Mouse (Mus musculus) liver, embryonic 14.5 days (tissue): ENCODE measurements around the gene Kyat1. TPM values are rescaled to one million over a fixed set of nuclear protein-coding genes. Genes with fewer than 3 reads are reported as not detected.
"Not testable (repeated sequence)": the region's sequence is repeated elsewhere in the genome, so short reads cannot be mapped to it uniquely, and the experiment has no call there.

Experiments used
- ATAC-seq: fragments of 200-750 bp; cut with Nextera tagmentation; 2 replicates; pipeline ENCODE4 v1.8.0; 2017; ENCODE audit warnings: moderate number of reproducible peaks, mild to moderate bottlenecking, moderate library complexity; ENCODE audit not compliant: insufficient read depth
- DNase-seq, 3 experiments: peaks; one replicate each; pipeline ENCODE4 v3.0.0-alpha.2; 2012 to 2013; ENCODE audit warnings: low read depth in 3 of 3, low spot score in 3 of 3
- H3K27ac ChIP-seq: fragments of 300-500 bp; sonication (generic); 2 replicates; pipeline ENCODE4 v1.5.1; 2014; ENCODE audit warnings: moderate library complexity, mild to moderate bottlenecking, control low read depth, inconsistent platforms
- H3K27me3 ChIP-seq: fragments of 300-500 bp; sonication (generic); 2 replicates; pipeline ENCODE4 v1.6.1; 2014; ENCODE audit warnings: mild to moderate bottlenecking, low read length, moderate library complexity; ENCODE audit not compliant: control insufficient read depth, insufficient read depth
- H3K36me3 ChIP-seq: fragments of 300-500 bp; sonication (generic); replicated peaks from 2 replicates; pipeline ENCODE4 v1.6.1; 2014; ENCODE audit warnings: low read depth; ENCODE audit not compliant: control insufficient read depth, insufficient read depth
- H3K4me1 ChIP-seq, 2 experiments: fragments of 200-500 bp in 1 of 2; fragments of 300-500 bp in 1 of 2; sonication (generic) in 1 of 2; replicated peaks; 2 replicates each; pipeline ENCODE4 v1.6.1; 2012 to 2014; ENCODE audit warnings: antibody characterized with exemption in 1 of 2, inconsistent platforms in 1 of 2, low read length in 1 of 2; ENCODE audit not compliant: control insufficient read depth in 2 of 2, insufficient read depth in 2 of 2
- H3K4me2 ChIP-seq: fragments of 300-500 bp; sonication (generic); 2 replicates; pipeline ENCODE4 v1.6.1; 2014; ENCODE audit warnings: low read depth, mild to moderate bottlenecking, control low read depth, moderate library complexity
- H3K4me3 ChIP-seq, 2 experiments: fragments of 200-500 bp in 1 of 2; fragments of 300-500 bp in 1 of 2; sonication (generic) in 1 of 2; 2 replicates each; pipeline ENCODE4 v1.5.1; 2012 to 2014; ENCODE audit warnings: low read depth in 2 of 2, low read length in 2 of 2, mild to moderate bottlenecking in 2 of 2, control low read depth in 1 of 2, inconsistent platforms in 1 of 2, moderate library complexity in 1 of 2; ENCODE audit not compliant: insufficient read depth in 1 of 2
- H3K9ac ChIP-seq: fragments of 300-500 bp; sonication (generic); replicated peaks from 2 replicates; pipeline ENCODE4 v1.6.1; 2014; ENCODE audit warnings: mild to moderate bottlenecking, control low read depth, moderate library complexity
- H3K9me3 ChIP-seq: fragments of 300-500 bp; sonication (generic); 2 replicates; pipeline ENCODE4 v1.6.1; 2016; ENCODE audit warnings: low read length, mixed read lengths; ENCODE audit not compliant: control insufficient read depth
- CTCF ChIP-seq: IDR thresholded peaks from 2 replicates; pipeline ENCODE4 v1.5.1; 2016; ENCODE audit warnings: antibody characterized with exemption, low read depth, control low read depth
- EP300 ChIP-seq: IDR thresholded peaks from 2 replicates; pipeline ENCODE4 v1.6.1; 2016; ENCODE audit warnings: antibody characterized with exemption, low read depth
- WGBS: fragments of 180-500 bp; shearing (Covaris S2); extraction: QIAGEN DNeasy Blood & Tissue Kit; methylation state at CpG from one replicate; pipeline ENCODE4 v1.1.7; 2014; ENCODE audit not compliant: insufficient replicate concordance; 5-methylcytosine and 5-hydroxymethylcytosine counted together
- polyA plus RNA-seq, 2 experiments: library from polyadenylated mRNA; depleted of rRNA in 1 of 2; stranded (reverse) in 1 of 2; unstranded in 1 of 2; fragments of >200 nt; fragmentation: Nextera tagmentation in 1 of 2; extraction: Ambion mirVana in 1 of 2; gene quantifications; 2 replicates each; pipeline versions ENCODE4 v1.2.1 to v1.2.3; 2012 to 2014

Gene Kyat1
- polyA plus RNA-seq, 2 experiments: 9.5 to 14.3 TPM

DNA sequence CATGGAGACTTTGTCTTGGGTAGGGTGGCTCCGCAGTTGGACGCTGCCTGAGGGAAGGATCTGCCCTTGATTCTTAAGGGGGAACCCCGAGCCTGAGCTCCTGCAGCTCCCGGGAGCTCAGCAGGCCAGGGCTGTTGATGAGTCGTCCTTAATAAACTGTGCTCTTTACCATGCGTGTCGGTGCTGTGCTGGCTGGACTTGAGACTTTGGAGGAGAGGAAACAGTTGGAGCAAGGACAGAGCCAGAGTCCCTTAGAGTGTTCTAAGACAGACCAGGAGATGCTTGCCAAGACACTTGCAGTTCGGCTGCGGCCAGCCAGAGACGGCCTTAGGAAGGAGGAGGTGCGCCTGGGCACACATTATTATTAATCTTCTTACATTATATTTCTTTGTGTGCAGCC, 53.8 kb downstream of the Kyat1 start:
- H3K4me1 ChIP-seq: no peaks in the 10 kb centered on the region
- H3K36me3 ChIP-seq: peaks cover 5% of the 10 kb centered on the region; the same call in 1 of the 2 replicates
- WGBS: 77% methylated on average over 11 of the region's 11 CpGs
- ATAC-seq: no peak
- H3K9me3 ChIP-seq: no peaks in the 10 kb centered on the region
- TF ChIP-seq CTCF (no peak), EP300 (no peak)
- H3K27me3 ChIP-seq: no peaks in the 10 kb centered on the region
- no peak overlapping the region for H3K27ac ChIP-seq
- no peak overlapping the region for H3K9ac ChIP-seq
- no peak overlapping the region for H3K4me3 ChIP-seq
- DNase-seq: no peak
- no peak overlapping the region for H3K4me2 ChIP-seq

- H3K4me1 ChIP-seq: no peaks in the 10 kb centered on the region
- H3K9ac ChIP-seq: no peak overlapping the region
- no peak overlapping the region for H3K4me3 ChIP-seq
- no peak overlapping the region for H3K4me2 ChIP-seq
- peaks cover 15% of the 10 kb centered on the region for H3K36me3 ChIP-seq
- H3K27me3 ChIP-seq: no peaks in the 10 kb centered on the region
- no peak for ATAC-seq
- TF ChIP-seq CTCF (no peak), EP300 (no peak)
- DNase-seq: no peak
- no peaks in the 10 kb centered on the region for H3K9me3 ChIP-seq
- WGBS: 79% methylated on average over 4 of the region's 4 CpGs
- H3K27ac ChIP-seq: no peak overlapping the region
Observed at GRCm38 (mm10) chr2:30147466-30147865, 58.2 kb downstream of the Kyat1 start.

- Histone ChIP-seq H3K27me3 (no peaks in the 10 kb centered on the region), H3K9ac (no peak overlapping the region), H3K4me1 (no peaks in the 10 kb centered on the region), H3K9me3 (no peaks in the 10 kb centered on the region), H3K4me2 (no peak overlapping the region), H3K36me3 (peaks cover 17% of the 10 kb centered on the region), H3K27ac (no peak overlapping the region), H3K4me3 (no peak overlapping the region)
- 74% methylated on average over 4 of the region's 4 CpGs for WGBS
- TF ChIP-seq CTCF (no peak), EP300 (no peak)
- DNase-seq: no peak
- no peak for ATAC-seq
Observed at GRCm38 (mm10) chr2:30144436-30144835, 61.2 kb downstream of the Kyat1 start.

DNA sequence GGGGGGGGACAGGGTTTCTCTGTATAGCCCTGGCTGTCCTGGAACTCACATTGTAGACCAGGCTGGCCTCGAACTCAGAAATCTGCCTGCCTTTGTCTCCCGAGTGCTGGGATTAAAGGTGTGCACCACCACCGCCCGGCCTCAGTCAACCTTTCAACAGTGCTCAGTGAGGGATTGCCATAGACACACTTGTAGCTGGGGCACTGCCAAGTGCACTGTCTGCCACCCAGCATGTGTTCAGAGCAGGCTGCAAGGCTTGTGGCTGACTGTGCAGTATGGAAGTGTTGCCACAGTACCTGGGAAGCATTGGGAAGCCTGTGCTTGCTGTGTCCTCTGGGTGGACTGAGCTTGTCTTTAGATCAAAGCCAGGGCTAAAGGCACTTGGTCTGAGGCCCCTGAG, 65.6 kb downstream of the Kyat1 start:
- H3K27me3 ChIP-seq, H3K9me3 ChIP-seq, H3K4me3 ChIP-seq, H3K27ac ChIP-seq, DNase-seq, ATAC-seq, H3K4me2 ChIP-seq, H3K4me1 ChIP-seq, H3K9ac ChIP-seq: not testable (repeated sequence)
- WGBS: 74% methylated on average over 4 of the region's 4 CpGs
- H3K36me3 ChIP-seq: peaks cover 14% of the 10 kb centered on the region

DNA sequence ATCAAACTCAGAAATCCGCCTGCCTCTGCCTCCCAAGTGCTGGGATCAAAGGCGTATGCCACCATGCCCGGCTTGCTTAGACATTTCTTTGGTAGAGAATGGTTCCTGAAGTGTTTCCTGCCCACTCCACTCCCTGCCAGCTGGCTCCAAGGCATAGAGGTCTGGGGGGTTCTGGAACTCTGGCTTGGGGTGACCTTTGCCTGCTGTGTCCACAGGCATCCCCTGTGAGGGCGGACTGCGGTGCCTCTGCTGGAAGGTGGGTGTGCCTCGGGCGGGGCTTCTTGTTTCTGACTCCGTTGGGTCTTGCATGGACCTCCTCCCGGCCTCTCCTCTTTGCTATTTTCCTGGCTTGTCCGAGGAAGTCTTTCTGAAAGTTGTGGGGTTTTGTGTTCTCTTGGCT, 69.2 kb downstream of the Kyat1 start:
- WGBS: 48% methylated on average over 10 of the region's 10 CpGs
- TF ChIP-seq EP300 (no peak), CTCF (no peak)
- no peak overlapping the region for H3K9ac ChIP-seq
- no peaks in the 10 kb centered on the region for H3K27me3 ChIP-seq
- no peak for DNase-seq
- peaks cover 13 to 24% of the 10 kb centered on the region in 2 experiments for H3K4me1 ChIP-seq
- no peak overlapping the region for H3K4me2 ChIP-seq
- no peak overlapping the region for H3K4me3 ChIP-seq
- no peak overlapping the region for H3K27ac ChIP-seq
- H3K36me3 ChIP-seq: 0 out of 2 replicates have a peak, but pooled peaks cover under 1% of the 10 kb centered on the region
- ATAC-seq: no peak
- H3K9me3 ChIP-seq: no peaks in the 10 kb centered on the region

Other genes starting within 250 kb of the Kyat1 start
- 11.5 and 21.1 TPM in 2 replicates for gene Sptan1, start 240.3 kb downstream of the Kyat1 start, polyA plus RNA-seq (2012; rRNA removed)
- gene Sptan1, start 240.3 kb downstream of the Kyat1 start, polyA plus RNA-seq (2014; fragmentation: Nextera tagmentation; extraction: Ambion mirVana): 14.5 and 14.6 TPM in 2 replicates
- gene Wdr34, start 157.0 kb downstream of the Kyat1 start, polyA plus RNA-seq (2012; rRNA removed): 5.6 and 5.8 TPM in 2 replicates
- gene Wdr34, start 157.0 kb downstream of the Kyat1 start, polyA plus RNA-seq (2014; fragmentation: Nextera tagmentation; extraction: Ambion mirVana): 6.0 and 6.8 TPM in 2 replicates
- 56.1 and 159 TPM in 2 replicates for gene Set, start 148.5 kb downstream of the Kyat1 start, polyA plus RNA-seq (2012; rRNA removed)
- 179 and 189 TPM in 2 replicates for gene Set, start 148.5 kb downstream of the Kyat1 start, polyA plus RNA-seq (2014; fragmentation: Nextera tagmentation; extraction: Ambion mirVana)
- 3.0 and 3.5 TPM in 2 replicates for gene Pkn3, start 128.2 kb downstream of the Kyat1 start, polyA plus RNA-seq (2012; rRNA removed)
- 1.8 and 2.0 TPM in 2 replicates for gene Pkn3, start 128.2 kb downstream of the Kyat1 start, polyA plus RNA-seq (2014; fragmentation: Nextera tagmentation; extraction: Ambion mirVana)
- 23.4 and 25.5 TPM in 2 replicates for gene Zdhhc12, start 112.2 kb downstream of the Kyat1 start, polyA plus RNA-seq (2012; rRNA removed)
- 17.4 and 21.5 TPM in 2 replicates for gene Zdhhc12, start 112.2 kb downstream of the Kyat1 start, polyA plus RNA-seq (2014; fragmentation: Nextera tagmentation; extraction: Ambion mirVana)
- gene Zer1, start 81.3 kb downstream of the Kyat1 start, polyA plus RNA-seq (2012; rRNA removed): 8.1 and 8.5 TPM in 2 replicates
- 1.9 and 2.0 TPM in 2 replicates for gene Zer1, start 81.3 kb downstream of the Kyat1 start, polyA plus RNA-seq (2014; fragmentation: Nextera tagmentation; extraction: Ambion mirVana)
- gene Tbc1d13, start 72.1 kb downstream of the Kyat1 start, polyA plus RNA-seq (2012; rRNA removed): 11.3 and 12.7 TPM in 2 replicates
- 3.6 and 3.9 TPM in 2 replicates for gene Tbc1d13, start 72.1 kb downstream of the Kyat1 start, polyA plus RNA-seq (2014; fragmentation: Nextera tagmentation; extraction: Ambion mirVana)
- 11.9 and 15.1 TPM in 2 replicates for gene Endog, start 34.4 kb downstream of the Kyat1 start, polyA plus RNA-seq (2012; rRNA removed)
- gene Endog, start 34.4 kb downstream of the Kyat1 start, polyA plus RNA-seq (2014; fragmentation: Nextera tagmentation; extraction: Ambion mirVana): 19.1 and 20.3 TPM in 2 replicates
- gene Spout1, start 27.4 kb downstream of the Kyat1 start, polyA plus RNA-seq (2012; rRNA removed): 18.6 and 20.3 TPM in 2 replicates
- 18.7 and 25.2 TPM in 2 replicates for gene Spout1, start 27.4 kb downstream of the Kyat1 start, polyA plus RNA-seq (2014; fragmentation: Nextera tagmentation; extraction: Ambion mirVana)
- gene Lrrc8a, start 31.9 kb upstream of the Kyat1 start, polyA plus RNA-seq (2012; rRNA removed): 3.4 and 3.6 TPM in 2 replicates
- gene Lrrc8a, start 31.9 kb upstream of the Kyat1 start, polyA plus RNA-seq (2014; fragmentation: Nextera tagmentation; extraction: Ambion mirVana): 10.8 and 11.8 TPM in 2 replicates
- 0.90 and 1.1 TPM in 2 replicates for gene Gm28035, start 34.7 kb upstream of the Kyat1 start, polyA plus RNA-seq (2012; rRNA removed)
- gene Gm28035, start 34.7 kb upstream of the Kyat1 start, polyA plus RNA-seq (2014; fragmentation: Nextera tagmentation; extraction: Ambion mirVana): 0.04 TPM in 1 of 2 replicates, not detected in the other
- gene Phyhd1, start 60.4 kb upstream of the Kyat1 start, polyA plus RNA-seq (2012; rRNA removed): 15.9 and 18.1 TPM in 2 replicates
- 9.8 and 10.3 TPM in 2 replicates for gene Phyhd1, start 60.4 kb upstream of the Kyat1 start, polyA plus RNA-seq (2014; fragmentation: Nextera tagmentation; extraction: Ambion mirVana)
- not detected in 2 replicates for gene Gm28038, start 75.2 kb upstream of the Kyat1 start, polyA plus RNA-seq (2012; rRNA removed)
- not detected in 2 replicates for gene Gm28038, start 75.2 kb upstream of the Kyat1 start, polyA plus RNA-seq (2014; fragmentation: Nextera tagmentation; extraction: Ambion mirVana)
- 4.6 and 5.1 TPM in 2 replicates for gene Dolk, start 80.5 kb upstream of the Kyat1 start, polyA plus RNA-seq (2012; rRNA removed)
- gene Dolk, start 80.5 kb upstream of the Kyat1 start, polyA plus RNA-seq (2014; fragmentation: Nextera tagmentation; extraction: Ambion mirVana): 10.9 and 11.4 TPM in 2 replicates
- gene Nup188, start 80.5 kb upstream of the Kyat1 start, polyA plus RNA-seq (2012; rRNA removed): 15.7 and 16.1 TPM in 2 replicates
- gene Nup188, start 80.5 kb upstream of the Kyat1 start, polyA plus RNA-seq (2014; fragmentation: Nextera tagmentation; extraction: Ambion mirVana): 19.1 and 20.8 TPM in 2 replicates
- gene Sh3glb2, start 153.5 kb upstream of the Kyat1 start, polyA plus RNA-seq (2012; rRNA removed): 22.2 and 23.1 TPM in 2 replicates
- gene Sh3glb2, start 153.5 kb upstream of the Kyat1 start, polyA plus RNA-seq (2014; fragmentation: Nextera tagmentation; extraction: Ambion mirVana): 13.6 and 15.4 TPM in 2 replicates
- 6.1 and 6.9 TPM in 2 replicates for gene Miga2, start 158.4 kb upstream of the Kyat1 start, polyA plus RNA-seq (2012; rRNA removed)
- gene Miga2, start 158.4 kb upstream of the Kyat1 start, polyA plus RNA-seq (2014; fragmentation: Nextera tagmentation; extraction: Ambion mirVana): 5.3 and 5.8 TPM in 2 replicates
- 17.0 and 23.1 TPM in 2 replicates for gene Dolpp1, start 186.4 kb upstream of the Kyat1 start, polyA plus RNA-seq (2012; rRNA removed)
- 13.5 and 17.4 TPM in 2 replicates for gene Dolpp1, start 186.4 kb upstream of the Kyat1 start, polyA plus RNA-seq (2014; fragmentation: Nextera tagmentation; extraction: Ambion mirVana)
- 14.6 and 15.0 TPM in 2 replicates for gene Crat, start 210.0 kb upstream of the Kyat1 start, polyA plus RNA-seq (2012; rRNA removed)
- 27.4 and 27.9 TPM in 2 replicates for gene Crat, start 210.0 kb upstream of the Kyat1 start, polyA plus RNA-seq (2014; fragmentation: Nextera tagmentation; extraction: Ambion mirVana)
- gene Ptpa, start 210.2 kb upstream of the Kyat1 start, polyA plus RNA-seq (2012; rRNA removed): 78.2 and 103 TPM in 2 replicates
- gene Ptpa, start 210.2 kb upstream of the Kyat1 start, polyA plus RNA-seq (2014; fragmentation: Nextera tagmentation; extraction: Ambion mirVana): 63.3 and 63.5 TPM in 2 replicates